Mouse (Mus musculus): ENCODE data around the gene Il27ra.
A peak's percentile ranks its signal among the peaks of the same experiment; 100 is the strongest.
"Not testable (repeated sequence)": the region's sequence is repeated elsewhere in the genome, so short reads cannot be mapped to it uniquely, and the experiment has no call there.

Gene Il27ra

DNA sequence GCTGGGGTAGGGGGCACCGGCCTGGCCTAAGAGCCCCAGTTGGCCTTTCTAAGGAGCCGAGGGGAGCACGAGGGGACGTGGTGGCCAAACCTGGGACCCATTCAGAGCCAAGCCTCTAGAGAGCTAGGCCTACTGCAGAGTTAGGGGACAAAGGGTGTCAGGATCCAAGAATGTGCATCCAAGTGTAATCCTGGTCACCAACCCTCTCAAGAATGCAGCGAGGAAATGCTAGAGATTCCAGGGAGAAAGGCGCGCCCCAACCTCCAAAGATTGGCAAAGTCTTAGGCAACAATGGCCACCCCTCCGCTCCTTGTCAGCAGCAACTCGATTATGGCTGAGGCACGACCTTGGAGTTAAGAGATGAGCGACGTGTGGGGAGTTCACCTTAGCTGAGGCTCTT lies 20.8 kb downstream of the Il27ra start:
- no peak for DNase-seq (ENCODE audit: low spot score in 2 of 2)

DNA sequence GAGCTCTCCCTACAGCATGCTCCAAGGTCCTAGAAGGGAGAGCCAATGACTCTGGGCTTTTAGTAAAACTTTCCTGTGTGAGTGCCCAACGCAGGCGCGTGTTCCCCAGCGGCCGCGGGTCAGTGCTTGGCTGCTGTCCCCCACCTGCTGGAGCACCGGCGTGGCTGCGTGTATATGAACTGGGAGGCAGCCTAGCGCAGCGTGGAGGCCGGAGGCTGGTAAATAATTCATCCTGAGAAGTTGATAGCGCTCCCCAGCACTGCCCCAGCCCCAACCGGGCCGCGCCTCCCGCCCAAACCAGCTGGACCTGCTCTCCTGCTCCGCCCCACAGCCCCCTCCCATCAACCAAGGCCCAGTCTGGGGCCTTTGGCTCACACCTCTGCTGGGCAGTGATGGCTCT lies 21.3 kb downstream of the Il27ra start, which contains the start of gene Palm3:
Gene Palm3, plus strand, starts transcription at position 376 of the 400 bp plus-strand sequence.
- DNase-seq (ENCODE audit: low spot score in 2 of 2): no peak

DNA sequence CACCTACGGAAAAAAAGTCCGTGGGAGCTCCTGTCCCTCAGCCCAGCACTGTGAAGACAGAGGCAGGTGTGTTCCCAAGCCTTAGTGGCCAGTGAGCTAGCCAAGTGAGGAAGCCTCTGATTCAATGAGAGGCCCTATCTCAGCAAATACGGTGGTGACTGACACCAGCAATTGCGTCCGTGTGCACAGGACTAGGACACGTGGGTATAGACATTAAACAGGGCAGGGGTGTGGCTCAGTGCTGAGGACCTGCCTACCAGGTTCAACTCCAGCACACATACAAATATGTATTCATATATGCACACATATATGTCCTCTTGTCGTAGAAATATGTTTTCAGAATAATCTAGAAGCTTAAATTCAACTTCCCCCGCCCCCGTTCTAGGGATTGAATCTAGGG lies 22.7 kb downstream of the Il27ra start:
- no peak for DNase-seq (ENCODE audit: low spot score in 2 of 2)

DNA sequence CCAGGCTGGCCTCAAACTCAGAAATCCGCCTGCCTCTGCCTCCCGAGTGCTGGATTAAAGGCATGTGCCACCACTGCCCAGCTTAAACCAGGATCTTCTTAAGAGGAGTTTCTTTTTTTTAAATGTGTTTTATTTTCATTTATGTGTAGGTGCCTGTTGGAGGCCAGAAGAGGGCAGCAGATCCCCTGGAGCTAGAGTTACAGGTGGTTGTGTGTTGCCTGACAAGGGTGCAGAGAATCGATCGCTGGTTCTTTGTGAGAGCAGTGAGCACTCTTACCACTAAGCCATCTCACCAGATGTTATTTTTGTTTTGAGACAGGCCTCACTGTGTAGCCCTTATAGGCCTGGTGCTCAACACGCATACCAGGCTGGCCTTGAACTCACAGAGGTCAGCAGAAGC lies 26.6 kb downstream of the Il27ra start:
- DNase-seq (ENCODE audit: low spot score in 2 of 2): no peak

DNA sequence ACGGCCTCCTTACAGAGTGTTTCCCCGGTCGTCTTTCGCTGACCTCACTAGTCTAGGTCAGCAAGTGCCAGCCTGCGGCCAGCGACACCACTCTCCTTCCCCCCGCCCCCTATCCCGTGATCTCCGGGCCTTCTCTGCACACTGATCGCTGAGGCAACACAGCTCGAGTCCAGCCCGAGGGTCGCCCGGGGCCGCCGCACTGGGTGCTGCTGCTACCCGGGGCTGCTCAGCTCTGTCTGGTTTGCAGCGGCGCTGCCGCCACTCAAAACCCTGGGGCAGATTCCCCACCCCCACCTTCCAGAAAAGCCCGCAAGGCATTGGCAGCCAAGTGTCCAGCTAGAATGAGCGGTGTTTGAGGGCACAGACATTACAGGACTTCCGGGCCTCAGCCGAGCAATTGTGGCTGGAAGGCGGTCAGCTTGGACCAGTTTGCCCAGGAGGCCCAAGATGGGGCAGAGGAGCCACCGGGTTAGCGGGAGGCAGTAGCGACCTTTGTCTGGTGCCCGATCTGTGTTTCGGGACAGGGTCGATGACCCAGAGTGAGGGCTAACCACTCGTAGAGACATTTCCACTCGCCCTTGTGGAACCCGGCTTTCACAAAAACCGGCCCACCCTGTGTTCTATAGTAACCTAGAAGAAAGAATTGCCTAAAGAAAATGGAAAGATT lies 29.8 kb downstream of the Il27ra start:
- no peak for DNase-seq (ENCODE audit: low spot score in 2 of 2)

DNA sequence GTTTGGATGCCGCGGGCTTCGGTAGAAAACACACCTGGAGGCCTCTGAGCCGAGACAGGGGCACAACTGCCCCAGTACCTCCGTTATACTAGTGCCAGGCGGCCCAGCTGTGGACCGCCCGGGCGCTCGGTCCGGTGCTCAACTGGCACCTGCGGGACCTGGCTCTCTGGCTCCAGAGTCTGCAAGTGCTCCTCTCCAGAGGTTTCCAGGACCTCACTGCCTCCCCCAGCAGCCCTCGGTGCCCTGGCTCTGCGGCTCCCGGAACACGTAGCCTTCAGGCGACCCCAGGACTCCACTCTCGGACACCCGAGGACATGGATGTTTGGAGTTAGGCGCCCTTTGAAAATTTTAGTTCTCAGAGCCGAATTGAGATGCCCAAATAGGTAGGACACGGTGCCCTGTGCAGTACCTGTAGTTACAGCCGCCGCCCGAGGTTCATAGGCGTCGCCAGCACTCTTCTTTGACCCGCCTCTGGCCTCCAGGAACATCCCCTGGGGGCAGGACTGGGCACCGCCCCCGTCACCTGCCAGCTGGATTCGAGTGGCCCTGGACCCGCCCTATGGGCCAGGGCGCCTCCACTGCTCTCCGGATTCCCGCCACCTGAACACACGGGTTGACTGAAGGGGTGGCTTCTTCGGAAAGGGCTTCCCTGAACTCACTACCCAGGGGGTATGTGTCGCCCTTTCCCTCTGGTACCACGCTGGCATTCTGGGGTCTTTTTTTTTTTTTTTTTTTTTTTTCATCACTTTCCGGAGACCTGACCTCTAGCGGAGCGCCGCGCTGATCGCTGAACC lies 30.5 kb downstream of the Il27ra start, which contains the start of gene 2210011C24Rik:
Gene 2210011C24Rik, minus strand, starts transcription at position 467 of the 794 bp plus-strand sequence.
- DNase-seq (ENCODE audit: low spot score in 2 of 2): no peak

DNA sequence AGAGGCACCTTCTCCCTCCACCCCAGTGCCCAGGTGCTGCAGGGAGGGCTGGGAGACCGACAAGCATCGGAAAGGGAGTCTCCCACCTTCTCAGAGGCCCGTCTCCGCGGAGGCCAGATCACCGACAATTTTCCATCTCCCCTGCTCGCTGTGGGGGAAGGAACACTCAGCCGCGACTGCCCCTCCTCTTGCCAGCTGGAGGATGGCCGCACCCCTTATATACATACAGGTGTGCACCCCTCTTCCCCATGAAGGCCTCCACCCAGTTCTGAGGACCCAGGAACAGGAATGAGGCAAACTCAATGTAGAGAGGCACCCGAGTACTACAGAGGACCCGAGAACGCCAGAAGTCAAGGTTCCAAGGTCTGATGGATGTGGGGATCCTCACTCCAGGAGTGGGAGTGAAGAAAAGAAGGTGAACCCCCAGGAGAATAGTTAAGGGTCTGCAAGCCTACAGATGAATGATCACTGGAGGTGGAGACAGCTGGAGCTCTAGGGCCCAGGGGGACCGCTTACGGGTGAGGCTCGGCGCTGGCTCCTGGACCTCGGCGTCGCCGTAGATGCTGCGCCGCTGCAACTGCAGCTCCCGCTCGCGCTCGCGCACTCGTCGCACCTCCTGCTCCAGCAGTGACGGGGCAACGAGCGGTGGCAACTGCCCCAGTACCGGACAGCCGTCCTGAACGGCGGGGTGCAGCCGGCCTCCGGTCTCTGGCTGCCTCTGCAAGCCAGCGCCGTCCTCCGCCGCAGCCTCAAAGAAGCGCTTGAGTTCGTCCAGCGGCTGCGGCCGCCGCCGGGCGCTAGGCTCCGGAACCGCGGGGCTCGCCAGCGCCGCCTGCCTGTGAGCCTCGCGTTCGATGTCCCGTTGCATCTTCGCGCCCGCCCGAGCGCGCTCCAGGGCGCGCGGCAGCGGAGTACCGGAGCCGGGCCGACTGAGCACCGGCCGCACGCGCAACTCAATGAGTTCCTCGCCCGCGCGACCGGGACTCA lies 31.5 kb downstream of the Il27ra start:
- DNase-seq (ENCODE audit: low spot score in 2 of 2): peak in 1 of 2 experiments; percentile 73

GRCm38 (mm10) chr8:84009876-84010275 lies 32.5 kb downstream of the Il27ra start:
- DNase-seq (ENCODE audit: low spot score in 2 of 2): peak; percentile 79 to 86

DNA sequence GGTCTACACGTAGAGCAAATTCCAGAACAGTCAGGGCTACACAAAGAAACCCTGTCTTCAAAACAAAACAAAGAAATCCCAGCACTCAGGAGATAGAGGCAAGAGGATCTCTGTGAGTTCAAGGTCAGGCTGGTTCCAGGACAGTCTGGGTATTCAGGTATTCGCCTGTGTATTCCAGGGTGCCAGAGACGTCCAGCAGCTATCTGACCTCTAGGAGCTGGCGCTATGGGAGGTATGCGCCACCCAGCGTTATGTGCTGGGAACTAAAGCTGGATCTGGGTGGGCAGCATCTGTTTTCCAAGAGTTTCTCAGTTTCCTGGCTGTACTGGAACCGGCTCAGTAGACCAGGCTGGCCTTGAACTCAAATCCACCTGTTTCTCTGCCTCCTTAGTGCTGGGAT lies 34.0 kb downstream of the Il27ra start:
- DNase-seq (ENCODE audit: low spot score in 2 of 2): no peak

- not testable (repeated sequence) for DNase-seq (ENCODE audit: low spot score in 2 of 2)
Observed at GRCm38 (mm10) chr8:84005502-84005901, 36.9 kb downstream of the Il27ra start.

DNA sequence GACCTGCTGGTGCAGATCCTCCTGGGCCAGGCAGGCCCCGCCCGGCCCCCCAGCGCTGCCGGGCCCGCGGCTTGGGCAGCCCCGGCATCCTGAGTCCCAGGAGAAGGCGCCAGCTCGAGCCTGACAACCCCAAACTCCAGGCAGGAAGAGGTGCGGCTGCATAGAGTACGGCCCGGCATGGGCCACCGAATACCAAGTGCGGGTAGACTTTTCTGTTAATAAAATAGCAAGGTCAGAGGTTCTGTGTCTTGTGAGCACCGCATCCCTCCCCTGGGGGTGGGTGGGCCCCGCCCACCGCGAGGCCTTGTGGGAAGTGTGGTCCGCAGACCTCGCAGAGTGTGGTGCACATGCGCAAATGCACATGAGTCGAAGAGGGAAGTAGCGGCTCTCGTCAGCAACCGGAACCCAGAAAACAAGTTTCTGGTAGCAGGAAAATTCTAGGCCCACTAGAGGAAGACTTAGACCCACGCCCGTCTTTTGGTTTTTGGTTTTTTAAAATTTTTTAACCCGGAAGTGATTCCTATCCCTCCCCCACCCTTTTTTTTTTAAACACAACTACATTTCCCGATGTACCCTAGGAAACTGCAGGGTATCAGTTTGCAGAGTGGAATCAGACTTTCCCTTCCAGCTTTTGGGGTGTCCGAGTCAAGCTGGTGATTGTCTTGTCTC lies 37.7 kb downstream of the Il27ra start:
- DNase-seq (ENCODE audit: low spot score in 2 of 2): peak; percentile 94 to 95

DNA sequence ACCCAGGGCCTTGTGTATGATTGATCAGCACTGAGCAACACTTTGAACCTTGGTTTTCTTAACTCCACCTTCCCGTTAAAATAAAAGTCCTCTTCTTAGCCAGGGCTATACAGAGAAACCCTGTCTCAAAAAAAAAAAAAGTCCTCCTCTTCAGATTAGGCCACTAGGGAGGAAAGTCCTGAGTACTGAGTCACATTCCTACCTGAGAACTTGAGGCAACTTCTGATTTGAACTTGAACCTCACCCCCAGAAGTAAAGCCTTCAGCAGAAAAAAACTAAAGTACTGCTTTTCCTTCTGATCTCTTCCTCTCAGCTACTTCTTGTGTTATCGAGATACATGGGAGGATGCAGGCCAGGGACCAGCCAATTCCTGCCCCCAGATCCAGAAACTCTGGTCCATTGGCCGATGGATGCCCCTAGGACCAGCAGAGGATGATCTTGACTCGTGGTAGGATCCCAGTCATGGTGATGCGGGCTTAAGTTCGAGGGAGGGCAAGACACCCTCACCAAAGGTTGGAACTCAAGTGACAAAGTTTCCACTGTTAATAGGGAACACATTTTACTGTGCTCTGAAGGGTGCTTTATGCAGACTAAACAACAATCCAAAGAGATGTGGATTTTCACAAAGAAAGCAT lies 38.7 kb downstream of the Il27ra start:
- DNase-seq (ENCODE audit: low spot score in 2 of 2): no peak

GRCm38 (mm10) chr8:84002957-84003611 lies 39.3 kb downstream of the Il27ra start:
- DNase-seq (ENCODE audit: low spot score in 2 of 2): no peak

DNA sequence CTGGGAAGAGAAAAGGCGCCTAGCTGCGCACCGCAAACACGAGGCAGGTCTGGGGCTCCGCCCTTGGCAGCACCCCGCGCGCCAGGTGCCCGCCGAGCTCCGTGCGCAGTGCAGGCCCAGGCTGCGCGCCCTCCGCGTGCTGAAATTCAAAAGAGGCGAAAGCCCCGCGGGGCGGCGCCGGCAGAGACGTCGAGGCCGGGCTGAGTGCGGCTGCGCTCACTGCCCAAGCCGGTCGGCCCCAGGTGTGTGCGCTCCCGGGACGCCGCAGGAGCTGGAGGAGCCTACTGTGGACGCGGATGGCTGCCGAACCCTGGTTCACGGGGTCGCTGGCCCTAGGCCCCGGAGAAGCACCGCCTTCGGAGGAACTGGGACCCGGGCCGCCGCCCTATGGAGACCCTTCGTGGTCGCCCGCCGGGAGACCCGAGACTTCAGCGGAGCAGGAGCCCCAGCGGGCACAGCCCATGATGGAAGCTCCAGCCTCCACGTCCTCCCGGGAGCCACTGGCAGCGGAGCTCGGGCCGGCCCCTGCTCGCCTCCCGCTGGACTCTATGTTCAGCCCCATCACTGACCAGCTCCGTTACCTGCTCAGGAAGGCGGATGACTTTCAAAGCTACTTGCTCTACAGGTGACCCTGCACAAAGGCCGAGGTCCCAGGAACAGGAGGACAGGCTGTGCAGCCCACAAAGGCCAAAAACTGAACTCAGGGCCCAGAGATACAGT lies 40.9 kb downstream of the Il27ra start, which contains the start of gene 1700067K01Rik:
Gene 1700067K01Rik, plus strand, starts transcription at position 222 of the 720 bp plus-strand sequence.
- no peak for DNase-seq (ENCODE audit: low spot score in 2 of 2)

- DNase-seq (ENCODE audit: low spot score in 2 of 2): no peak
Observed at GRCm38 (mm10) chr8:83999825-84000224, 42.6 kb downstream of the Il27ra start.

DNA sequence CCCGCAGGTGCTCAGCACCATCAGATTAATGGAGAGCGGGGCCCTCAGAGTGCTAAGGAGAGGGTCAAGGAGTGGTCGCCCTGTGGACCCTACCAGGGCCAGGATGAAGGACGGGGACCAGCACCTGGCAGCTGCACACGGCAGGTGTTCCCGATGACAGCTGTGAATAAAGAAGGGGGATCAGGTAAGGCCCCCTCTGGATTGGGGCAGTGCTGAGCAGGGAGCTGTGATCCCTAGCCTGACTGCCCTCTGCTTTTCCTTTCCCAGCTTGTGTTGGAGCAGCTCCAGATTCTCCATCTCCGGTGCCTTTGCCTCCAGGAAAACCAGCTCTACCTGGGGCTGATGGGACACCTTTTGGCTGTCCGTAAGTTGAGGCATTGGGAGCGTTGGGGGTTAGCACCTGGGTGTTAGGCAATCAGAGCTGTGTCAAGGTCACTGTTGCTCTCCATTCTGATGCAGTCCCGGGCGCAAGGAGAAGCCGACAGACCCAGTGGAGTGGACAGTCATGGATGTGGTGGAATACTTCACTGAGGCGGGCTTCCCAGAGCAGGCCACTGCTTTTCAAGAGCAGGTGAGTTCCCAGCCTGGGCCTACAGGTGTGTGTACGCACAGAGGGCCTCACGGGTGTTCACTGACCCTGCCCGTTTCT lies 43.2 kb downstream of the Il27ra start:
- DNase-seq (ENCODE audit: low spot score in 2 of 2): no peak

DNA sequence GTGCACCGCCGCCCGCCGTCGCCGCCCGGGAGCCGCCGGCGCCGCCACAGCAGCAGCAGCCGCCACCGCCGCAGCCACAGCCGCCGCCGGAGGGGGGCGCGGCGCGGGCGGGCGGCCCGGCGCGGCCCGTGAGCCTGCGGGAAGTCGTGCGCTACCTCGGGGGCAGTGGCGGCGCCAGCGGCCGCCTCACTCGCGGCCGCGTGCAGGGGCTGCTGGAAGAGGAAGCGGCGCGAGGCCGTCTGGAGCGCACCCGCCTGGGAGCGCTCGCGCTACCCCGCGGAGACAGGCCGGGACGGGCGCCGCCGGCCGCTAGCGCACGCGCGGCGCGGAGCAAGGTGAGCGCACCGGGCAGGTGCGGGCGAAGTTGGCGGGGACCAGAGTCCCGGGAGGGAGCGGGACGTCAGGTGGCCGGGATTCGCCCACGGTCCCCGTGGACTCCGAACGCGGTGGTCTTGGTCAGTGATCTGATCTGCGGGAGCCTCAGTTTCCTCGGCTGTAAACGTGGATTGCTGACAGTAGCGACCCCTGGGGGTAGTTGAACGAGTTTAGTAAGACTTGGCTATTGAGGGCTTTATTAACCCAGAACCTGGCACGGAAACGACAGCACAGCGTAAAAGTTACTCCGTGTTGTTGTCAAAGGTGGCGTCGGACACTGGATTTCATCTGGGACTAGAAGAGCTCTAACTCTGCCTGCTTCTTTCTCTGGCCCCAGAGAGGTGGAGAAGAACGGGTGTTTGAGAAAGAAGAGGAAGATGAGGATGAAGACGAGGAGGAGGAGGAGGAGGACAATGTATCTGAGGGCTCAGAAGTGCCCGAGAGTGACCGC lies 43.9 kb downstream of the Il27ra start:
- DNase-seq (ENCODE audit: low spot score in 2 of 2): no peak

- DNase-seq (ENCODE audit: low spot score in 2 of 2): no peak
Observed at GRCm38 (mm10) chr8:83997511-83998141, 44.8 kb downstream of the Il27ra start, which contains the start of gene Samd1. Gene Samd1 (plus strand): TSS chr8:83997672.

Measured in heart, adult 9 months (tissue).